In the genomic region with DNA sequence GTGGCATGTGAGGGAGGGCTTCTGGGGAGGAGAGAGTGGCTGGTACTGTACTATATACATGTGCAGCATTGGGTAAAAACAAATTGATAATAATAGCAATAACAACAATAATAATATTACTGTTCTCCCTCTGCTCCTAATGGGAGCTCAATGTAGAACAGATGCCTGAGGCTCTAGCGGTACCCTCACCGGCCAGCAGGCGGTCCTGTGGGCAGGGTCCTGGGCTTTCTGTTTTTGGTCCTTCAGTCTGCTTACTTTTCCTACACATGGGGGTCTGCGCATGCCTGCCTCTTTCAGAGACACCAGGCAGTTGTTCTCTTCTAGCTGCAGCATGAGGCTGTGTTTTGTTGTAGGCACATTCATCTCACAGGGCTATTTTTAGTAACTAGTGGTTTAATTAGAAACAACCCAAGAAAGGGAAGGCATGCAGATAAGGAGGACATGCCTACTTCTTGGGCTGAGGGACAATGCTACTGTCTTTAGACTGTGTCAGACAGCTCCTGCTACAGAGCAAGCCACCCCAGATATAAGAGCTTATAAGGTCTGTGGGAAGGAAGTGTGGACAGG, we compare ENCODE assay signal across 15 mouse cellular contexts. TPM values are rescaled to one million over a fixed set of nuclear protein-coding genes. Genes with fewer than 3 reads are reported as not detected.
DNase-seq lines count a peak whose midpoint lies in the region; ATAC-seq and TF ChIP-seq lines count a peak whose summit lies in the region.
"Had no signal": no experiment of that assay in that cellular context is flagged by ENCODE, and none has a peak within 500 bp of the region (broad histone marks: within the 10 kb centered on the region; RNA-seq: fewer than 3 reads in every experiment).

No protein-coding gene starts in this region.

- H3K36me3 ChIP-seq in heart, embryonic 12.5 days: peaks cover 4% of the 10 kb centered on the region; the same call in 1 of the 2 replicates
- H3K36me3 ChIP-seq in midbrain, embryonic 11.5 days (ENCODE audit: control insufficient read depth, insufficient read depth, low read length): no peaks in the 10 kb centered on the region
- H3K36me3 ChIP-seq in midbrain, embryonic 14.5 days (ENCODE audit: control insufficient read depth, insufficient read depth, low read length): peaks cover 7% of the 10 kb centered on the region; the same call in 1 of the 2 replicates
- H3K36me3 ChIP-seq in heart, embryonic 16.5 days (ENCODE audit: control insufficient read depth, insufficient read depth): no peaks in the 10 kb centered on the region
- no peaks in the 10 kb centered on the region for H3K36me3 ChIP-seq in myocyte (ENCODE audit: control insufficient read depth, insufficient read depth)
- no peaks in the 10 kb centered on the region; the same call in 1 of the 2 replicates for H3K36me3 ChIP-seq in kidney, embryonic 16.5 days (ENCODE audit: insufficient read depth, low read length)
- H3K36me3 ChIP-seq: intestine, embryonic 15.5 days; midbrain, embryonic 15.5 days had no signal

- WGBS in heart, embryonic 12.5 days: 56% methylated on average over 4 of the region's 4 CpGs
- 79% methylated on average over 4 of the region's 4 CpGs for WGBS in midbrain, embryonic 11.5 days
- 87% methylated on average over 4 of the region's 4 CpGs for WGBS in midbrain, embryonic 14.5 days
- 60% methylated on average over 4 of the region's 4 CpGs for WGBS in heart, embryonic 16.5 days
- WGBS in kidney, embryonic 16.5 days: 88% methylated on average over 4 of the region's 4 CpGs

- H3K9me3 ChIP-seq in heart, embryonic 12.5 days (replicated peaks): no peaks in the 10 kb centered on the region
- H3K9me3 ChIP-seq in midbrain, embryonic 11.5 days (ENCODE audit: control insufficient read depth, low read length): no peaks in the 10 kb centered on the region
- no peaks in the 10 kb centered on the region for H3K9me3 ChIP-seq in midbrain, embryonic 14.5 days (ENCODE audit: control insufficient read depth, low read length)
- no peaks in the 10 kb centered on the region for H3K9me3 ChIP-seq in heart, embryonic 16.5 days (replicated peaks; ENCODE audit: control insufficient read depth, low read length)
- H3K9me3 ChIP-seq in kidney, embryonic 16.5 days (ENCODE audit: low read length): no peaks in the 10 kb centered on the region
- H3K9me3 ChIP-seq: intestine, embryonic 15.5 days; midbrain, embryonic 15.5 days; neural tube, embryonic 13.5 days had no signal

- H3K9ac ChIP-seq in heart, embryonic 12.5 days: no peak overlapping the region
- no peak overlapping the region for H3K9ac ChIP-seq in midbrain, embryonic 11.5 days (ENCODE audit: low read length)
- no peak overlapping the region for H3K9ac ChIP-seq in midbrain, embryonic 14.5 days (replicated peaks; ENCODE audit: low read length)
- peak overlapping the region; percentile 39; the same call in 1 of the 2 replicates for H3K9ac ChIP-seq in heart, embryonic 16.5 days (ENCODE audit: low read length)
- H3K9ac ChIP-seq in kidney, embryonic 16.5 days (replicated peaks; ENCODE audit: low read length): no peak overlapping the region
- H3K9ac ChIP-seq: intestine, embryonic 15.5 days; midbrain, embryonic 15.5 days; neural tube, embryonic 13.5 days had no signal

- H3K27me3 ChIP-seq in heart, embryonic 12.5 days (replicated peaks): no peaks in the 10 kb centered on the region
- H3K27me3 ChIP-seq in midbrain, embryonic 11.5 days (ENCODE audit: control insufficient read depth, insufficient read depth, low read length): no peaks in the 10 kb centered on the region
- no peaks in the 10 kb centered on the region for H3K27me3 ChIP-seq in midbrain, embryonic 14.5 days (ENCODE audit: control insufficient read depth, insufficient read depth, low read length)
- H3K27me3 ChIP-seq in heart, embryonic 16.5 days (ENCODE audit: control insufficient read depth, insufficient read depth, low read length): no peaks in the 10 kb centered on the region
- H3K27me3 ChIP-seq in myocyte (ENCODE audit: control insufficient read depth, insufficient read depth, insufficient read length): no peaks in the 10 kb centered on the region
- no peaks in the 10 kb centered on the region for H3K27me3 ChIP-seq in kidney, embryonic 16.5 days (ENCODE audit: insufficient read depth, low read length)
- H3K27me3 ChIP-seq: intestine, embryonic 15.5 days; midbrain, embryonic 15.5 days; neural tube, embryonic 13.5 days had no signal

- H3K4me1 ChIP-seq in heart, embryonic 12.5 days (replicated peaks): peaks cover 54% of the 10 kb centered on the region
- peaks cover 4% of the 10 kb centered on the region; the same call in 1 of the 2 replicates for H3K4me1 ChIP-seq in midbrain, embryonic 11.5 days (ENCODE audit: control insufficient read depth, insufficient read depth, low read length)
- 0 out of 2 replicates have a peak, but pooled peaks cover 5% of the 10 kb centered on the region for H3K4me1 ChIP-seq in midbrain, embryonic 14.5 days (ENCODE audit: control insufficient read depth, insufficient read depth, low read length)
- H3K4me1 ChIP-seq in heart, embryonic 16.5 days (ENCODE audit: control insufficient read depth, insufficient read depth, low read length): peaks cover 31% of the 10 kb centered on the region
- peaks cover 12% of the 10 kb centered on the region for H3K4me1 ChIP-seq in kidney, embryonic 16.5 days (ENCODE audit: insufficient read depth, low read length)

- no peak overlapping the region for H3K4me3 ChIP-seq in heart, embryonic 12.5 days
- H3K4me3 ChIP-seq in midbrain, embryonic 11.5 days (ENCODE audit: low read depth, low read length): no peak overlapping the region
- H3K4me3 ChIP-seq in midbrain, embryonic 14.5 days (replicated peaks; ENCODE audit: low read depth, low read length): no peak overlapping the region
- peak overlapping the region; percentile 22; the same call in 1 of the 2 replicates for H3K4me3 ChIP-seq in heart, embryonic 16.5 days (ENCODE audit: low read length)
- no peak overlapping the region for H3K4me3 ChIP-seq in myocyte
- no peak overlapping the region for H3K4me3 ChIP-seq in kidney, embryonic 16.5 days (ENCODE audit: low read length)
- H3K4me3 ChIP-seq: intestine, embryonic 15.5 days; midbrain, embryonic 15.5 days; neural tube, embryonic 13.5 days had no signal

- peak; percentile 56; the same call in 1 of the 2 replicates for ATAC-seq in heart, embryonic 12.5 days (ENCODE audit: insufficient number of reproducible peaks, low FRiP score)
- ATAC-seq in midbrain, embryonic 11.5 days (ENCODE audit: low FRiP score): no peak
- no peak for ATAC-seq in midbrain, embryonic 14.5 days (ENCODE audit: low FRiP score, low TSS enrichment)
- ATAC-seq in heart, embryonic 16.5 days (replicated peaks; ENCODE audit: extremely low read depth, insufficient read depth, low FRiP score): peak; percentile 37
- no peak for ATAC-seq in kidney, embryonic 16.5 days (ENCODE audit: low FRiP score, low TSS enrichment)
- ATAC-seq: intestine, embryonic 15.5 days; midbrain, embryonic 15.5 days had no signal

- peak overlapping the region; percentile 42 for H3K4me2 ChIP-seq in heart, embryonic 12.5 days
- no peak overlapping the region for H3K4me2 ChIP-seq in midbrain, embryonic 11.5 days
- no peak overlapping the region for H3K4me2 ChIP-seq in midbrain, embryonic 14.5 days (ENCODE audit: low read length)
- peak overlapping the region; percentile 54 for H3K4me2 ChIP-seq in heart, embryonic 16.5 days (ENCODE audit: low read depth, low read length)
- H3K4me2 ChIP-seq in myocyte (ENCODE audit: low read depth): peak overlapping the region; percentile 30
- no peak overlapping the region for H3K4me2 ChIP-seq in kidney, embryonic 16.5 days (replicated peaks; ENCODE audit: low read depth, low read length)
- H3K4me2 ChIP-seq: intestine, embryonic 15.5 days; midbrain, embryonic 15.5 days; neural tube, embryonic 13.5 days had no signal

- no peaks in the 10 kb centered on the region for H3K79me2 ChIP-seq in myocyte (ENCODE audit: control insufficient read depth, insufficient read depth)

- DNase-seq in heart, adult 9 months (ENCODE audit: low spot score in 2 of 2): no peak
- peak; percentile 73 for DNase-seq in midbrain, embryonic 11.5 days (ENCODE audit: low spot score, missing footprints)
- no peak for DNase-seq in midbrain, embryonic 14.5 days
- no peak for DNase-seq in T-cell, adult 2 months (ENCODE audit: low spot score)
- DNase-seq: adrenal gland, postnatal 14 days; lung, adult 2 months; retina, postnatal 1 day; thymus, adult 18-20 months had no signal

- no peak overlapping the region for H3ac ChIP-seq in myocyte (ENCODE audit: control insufficient read depth, insufficient read length)

- peak overlapping the region; percentile 83 for H3K27ac ChIP-seq in heart, embryonic 12.5 days (ENCODE audit: poor library complexity, severe bottlenecking)
- H3K27ac ChIP-seq in midbrain, embryonic 11.5 days (ENCODE audit: low read depth, low read length): no peak overlapping the region
- no peak overlapping the region for H3K27ac ChIP-seq in midbrain, embryonic 14.5 days (replicated peaks; ENCODE audit: low read depth, low read length)
- peak overlapping the region; percentile 75 for H3K27ac ChIP-seq in heart, embryonic 16.5 days (ENCODE audit: low read length)
- H3K27ac ChIP-seq in kidney, embryonic 16.5 days (ENCODE audit: low read length): no peak overlapping the region
- H3K27ac ChIP-seq: intestine, embryonic 15.5 days; midbrain, embryonic 15.5 days; neural tube, embryonic 13.5 days had no signal

- TF ChIP-seq POLR2A in myocyte (IDR thresholded peaks at IDR 0.05; ENCODE audit: insufficient read length, low read depth): no peak

TF ChIP-seq in myocyte, 11 proteins besides CTCF, POLR2A, EP300 and RAD21 (continues in another document):
- TF ChIP-seq POLR2AphosphoS2 (IDR thresholded peaks at IDR 0.05; ENCODE audit: insufficient read length, low read depth): no peak
- TF ChIP-seq E2F4 (IDR thresholded peaks at IDR 0.05; ENCODE audit: insufficient read depth): no peak
- no peak for TF ChIP-seq TCF3 (IDR thresholded peaks at IDR 0.05; ENCODE audit: insufficient read length, low read depth)

RNA-seq across cellular contexts. Expression of a gene that starts 22.8 kb away (rescaled TPM):
- polyA plus RNA-seq in heart, embryonic 12.5 days (2016; fragmentation: Nextera tagmentation; extraction: Ambion mirVana): 21.0 and 21.3 TPM in 2 replicates
- 26.2 and 26.9 TPM in 2 replicates for polyA plus RNA-seq in midbrain, embryonic 11.5 days (2014; fragmentation: Nextera tagmentation; extraction: Ambion mirVana)
- polyA plus RNA-seq in midbrain, embryonic 14.5 days (2014; fragmentation: Nextera tagmentation; extraction: Ambion mirVana): 31.4 and 37.7 TPM in 2 replicates
- 31.9 and 32.7 TPM in 2 replicates for polyA plus RNA-seq in heart, embryonic 16.5 days (2015; fragmentation: Nextera tagmentation; extraction: Ambion mirVana)
- 27.1 TPM for polyA plus RNA-seq in myocyte (2012; fragmentation: generic; extraction: Trizol)
- 39.1 and 39.7 TPM in 2 replicates for polyA plus RNA-seq in kidney, embryonic 16.5 days (2015; fragmentation: Nextera tagmentation; extraction: Ambion mirVana)

RNA-seq across cellular contexts. Expression of a gene that starts 47.9 kb away (rescaled TPM):
- 0.23 and 0.45 TPM in 2 replicates for polyA plus RNA-seq in heart, embryonic 12.5 days (2016; fragmentation: Nextera tagmentation; extraction: Ambion mirVana)
- polyA plus RNA-seq in midbrain, embryonic 11.5 days (2014; fragmentation: Nextera tagmentation; extraction: Ambion mirVana): 0.19 and 0.34 TPM in 2 replicates
- polyA plus RNA-seq in midbrain, embryonic 14.5 days (2014; fragmentation: Nextera tagmentation; extraction: Ambion mirVana): not detected in 2 replicates
- polyA plus RNA-seq in heart, embryonic 16.5 days (2015; fragmentation: Nextera tagmentation; extraction: Ambion mirVana): 1.0 and 1.5 TPM in 2 replicates
- polyA plus RNA-seq in myocyte (2012; fragmentation: generic; extraction: Trizol): 1.4 TPM
- polyA plus RNA-seq in kidney, embryonic 16.5 days (2015; fragmentation: Nextera tagmentation; extraction: Ambion mirVana): 1.1 and 1.4 TPM in 2 replicates

Comparison
In these comparisons a context has a peak if more than half of its experiments do, and no peak if none do; other contexts are left out.
1. ATAC-seq: peak in heart, embryonic 12.5 days (single experiment) and heart, embryonic 16.5 days (single experiment); none in midbrain, embryonic 11.5 days (single experiment), midbrain, embryonic 14.5 days (single experiment) and kidney, embryonic 16.5 days (single experiment).
2. H3K27ac ChIP-seq: peak in heart, embryonic 12.5 days (single experiment) and heart, embryonic 16.5 days (single experiment); none in midbrain, embryonic 11.5 days (single experiment), midbrain, embryonic 14.5 days (single experiment) and kidney, embryonic 16.5 days (single experiment).
3. H3K4me2 ChIP-seq: peak in heart, embryonic 12.5 days (single experiment), heart, embryonic 16.5 days (single experiment) and myocyte (single experiment); none in midbrain, embryonic 11.5 days (single experiment), midbrain, embryonic 14.5 days (single experiment) and kidney, embryonic 16.5 days (single experiment).